Mouse (Mus musculus) MEL (cell line): ENCODE results near the gene Eral1.

Experiments used
- CTCF ChIP-seq, 3 experiments: IDR thresholded peaks in 2 of 3; conservative IDR thresholded peaks in 1 of 3; 2 replicates each; pipeline ENCODE4 v1.5.1; 2011 to 2012; ENCODE audit warnings: low read length in 3 of 3, low read depth in 2 of 3, mild to moderate bottlenecking in 2 of 3, improper control_type of control experiment in 1 of 3, inconsistent platforms in 1 of 3, mixed read lengths in 1 of 3, moderate library complexity in 1 of 3; ENCODE audit not compliant: control insufficient read depth in 1 of 3, insufficient read depth in 1 of 3, poor library complexity in 1 of 3, severe bottlenecking in 1 of 3
- ETS1 ChIP-seq: IDR thresholded peaks from 2 replicates; pipeline ENCODE4 v1.6.1; 2012; ENCODE audit warnings: low read depth, mild to moderate bottlenecking, inconsistent platforms, low read length, improper control_type of control experiment, moderate library complexity
- MAFK ChIP-seq: IDR thresholded peaks from 2 replicates; pipeline ENCODE4 v1.6.1; 2011; ENCODE audit warnings: low read depth, mild to moderate bottlenecking, low read length, improper control_type of control experiment, borderline replicate concordance
- POLR2A ChIP-seq, 2 experiments: IDR thresholded peaks; 2 replicates each; pipeline ENCODE4 v1.6.1; 2011 to 2012; ENCODE audit warnings: low read length in 2 of 2, mild to moderate bottlenecking in 2 of 2, control low read depth in 1 of 2, improper control_type of control experiment in 1 of 2, low read depth in 1 of 2, moderate library complexity in 1 of 2; ENCODE audit not compliant: control insufficient read depth in 1 of 2, insufficient read depth in 1 of 2, poor library complexity in 1 of 2
- TAL1 ChIP-seq: IDR thresholded peaks from 2 replicates; pipeline ENCODE4 v1.6.1; 2012; ENCODE audit warnings: mild to moderate bottlenecking, inconsistent platforms, low read length, moderate library complexity, mixed read lengths

GRCm38 (mm10) chr11:78079961-78080921 is at the start of gene Eral1:
- no peak for TF ChIP-seq TAL1
- 0 out of 2 replicates have a peak, but pooled peaks have one; percentile 48 for TF ChIP-seq MAFK
- TF ChIP-seq POLR2A (IDR thresholded peaks at IDR 0.05; ENCODE audit: control insufficient read depth in 1 of 2, insufficient read depth in 1 of 2, low read depth in 1 of 2, low read length in 2 of 2, poor library complexity in 1 of 2): peak; percentile 93 to 97
- TF ChIP-seq CTCF (IDR thresholded peaks at IDR 0.05 in 2 of 3, conservative IDR thresholded peaks at IDR 0.05 in 1 of 3; ENCODE audit: control insufficient read depth in 1 of 3, insufficient read depth in 1 of 3, low read depth in 2 of 3, low read length in 3 of 3, poor library complexity in 1 of 3, severe bottlenecking in 1 of 3): no peak
- 0 out of 2 replicates have a peak, but pooled peaks have one; percentile 50 for TF ChIP-seq ETS1
